Mouse (Mus musculus) ES-Bruce4 (cell line): Measurements from ENCODE around the gene Ninj2.

ENCODE experiments used
- CTCF ChIP-seq: IDR thresholded peaks from one replicate; pipeline ENCODE4 v1.8.1; 2011; ENCODE audit warnings: low read depth, low read length
- EP300 ChIP-seq: IDR thresholded peaks from 2 replicates; pipeline ENCODE4 v1.6.1; 2011; ENCODE audit warnings: low read depth, low read length; ENCODE audit not compliant: insufficient read depth
- POLR2A ChIP-seq: IDR thresholded peaks from one replicate; pipeline ENCODE4 v1.8.1; 2011; ENCODE audit warnings: low read length; ENCODE audit not compliant: insufficient read depth

GRCm38 (mm10) chr6:120111410-120111783 is 18.2 kb downstream of the Ninj2 start:
- TF ChIP-seq CTCF, result no peak
- TF ChIP-seq POLR2A, result no peak
- TF ChIP-seq EP300, result no peak
